Mouse (Mus musculus): ENCODE measurements around the gene Sbf1. TPM values are rescaled to one million over a fixed set of nuclear protein-coding genes. Genes with fewer than 3 reads are reported as not detected.
A peak's percentile ranks its signal among the peaks of the same experiment; 100 is the strongest.

The Sbf1 gene
- 42.6 and 51.4 TPM in 2 replicates for polyA plus RNA-seq (2015; fragmentation: Nextera tagmentation; extraction: Ambion mirVana)

- peak; percentile 100 for ATAC-seq (replicated peaks; ENCODE audit: low FRiP score)
- peak within 1 kb of the TSS; percentile 64 for H3K4me2 ChIP-seq
- no peaks in the 10 kb centered on the region for H3K9me3 ChIP-seq (replicated peaks)
- H3K4me1 ChIP-seq: peaks cover 31% of the 10 kb centered on the region
- H3K9ac ChIP-seq: peak within 1 kb of the TSS; percentile 86
- no peaks in the 10 kb centered on the region for H3K36me3 ChIP-seq
- H3K27ac ChIP-seq: peak within 1 kb of the TSS; percentile 74
- no peaks in the 10 kb centered on the region for H3K27me3 ChIP-seq
- WGBS: under 1% methylated on average over 37 of the region's 37 CpGs
- H3K4me3 ChIP-seq (replicated peaks): peak within 1 kb of the TSS; percentile 79
These were observed at the start of gene Sbf1 for GRCm38 (mm10) chr15:89315190-89315731. TSS of gene Sbf1 (minus strand) at chr15:89315311.

GRCm38 (mm10) chr15:89363051-89363450 lies 47.9 kb upstream of the Sbf1 start:
- H3K27me3 ChIP-seq: no peaks in the 10 kb centered on the region
- WGBS: 90% methylated on average over 7 of the region's 7 CpGs
- no peak for ATAC-seq (replicated peaks; ENCODE audit: low FRiP score)
- no peak overlapping the region for H3K9ac ChIP-seq
- no peak overlapping the region for H3K4me2 ChIP-seq
- H3K4me3 ChIP-seq (replicated peaks): no peak overlapping the region
- no peak overlapping the region for H3K27ac ChIP-seq
- peaks cover 3% of the 10 kb centered on the region; the same call in 1 of the 2 replicates for H3K4me1 ChIP-seq
- H3K36me3 ChIP-seq: peaks cover 91% of the 10 kb centered on the region
- H3K9me3 ChIP-seq (replicated peaks): no peaks in the 10 kb centered on the region

- H3K4me3 ChIP-seq (replicated peaks): no peak overlapping the region
These were observed 43.7 kb upstream of the Sbf1 start for GRCm38 (mm10) chr15:89358784-89359183.

GRCm38 (mm10) chr15:89356372-89356771 lies 41.3 kb upstream of the Sbf1 start:
- WGBS: under 1% methylated on average over 15 of the region's 15 CpGs
- H3K27me3 ChIP-seq: no peaks in the 10 kb centered on the region
- no peaks in the 10 kb centered on the region for H3K9me3 ChIP-seq (replicated peaks)
- peak overlapping the region; percentile 92 for H3K27ac ChIP-seq
- H3K9ac ChIP-seq: peak overlapping the region; percentile 78
- peak overlapping the region; percentile 86 for H3K4me3 ChIP-seq (replicated peaks)
- ATAC-seq (replicated peaks; ENCODE audit: low FRiP score): peak; percentile 83
- H3K4me2 ChIP-seq: peak overlapping the region; percentile 69
- peaks cover 30% of the 10 kb centered on the region for H3K4me1 ChIP-seq
- peaks cover 54% of the 10 kb centered on the region for H3K36me3 ChIP-seq

More at GRCm38 (mm10) chr15:89358784-89359183, 43.7 kb upstream of the Sbf1 start:
- 80% methylated on average over 3 of the region's 3 CpGs for WGBS
- Histone ChIP-seq H3K9ac (no peak overlapping the region), H3K4me1 (peaks cover 27% of the 10 kb centered on the region), H3K9me3 (replicated peaks) (no peaks in the 10 kb centered on the region), H3K36me3 (peaks cover 54% of the 10 kb centered on the region), H3K4me2 (no peak overlapping the region), H3K27me3 (no peaks in the 10 kb centered on the region), H3K27ac (no peak overlapping the region)
- no peak for ATAC-seq (replicated peaks; ENCODE audit: low FRiP score)

- H3K9ac ChIP-seq: peak within 1 kb of the TSS; percentile 78
- WGBS: under 1% methylated on average over 64 of the region's 64 CpGs
- H3K27ac ChIP-seq: peak within 1 kb of the TSS; percentile 92
- H3K4me1 ChIP-seq: peaks cover 30% of the 10 kb centered on the region
- peak within 1 kb of the TSS; percentile 86 for H3K4me3 ChIP-seq (replicated peaks)
- peaks cover 54% of the 10 kb centered on the region for H3K36me3 ChIP-seq
- H3K9me3 ChIP-seq (replicated peaks): no peaks in the 10 kb centered on the region
- no peaks in the 10 kb centered on the region for H3K27me3 ChIP-seq
- ATAC-seq (replicated peaks; ENCODE audit: low FRiP score): peak; percentile 89
- peak within 1 kb of the TSS; percentile 69 for H3K4me2 ChIP-seq
These were observed 40.4 kb upstream of the Sbf1 start, which contains the start of the genes Lmf2 and Ncaph2 for GRCm38 (mm10) chr15:89355241-89356187. TSS of gene Lmf2 (minus strand) at chr15:89355659. TSS of gene Ncaph2 (plus strand) at chr15:89355719.

- Histone ChIP-seq H3K36me3 (peaks cover 52% of the 10 kb centered on the region), H3K4me3 (replicated peaks) (peak overlapping the region; percentile 86), H3K4me1 (peaks cover 30% of the 10 kb centered on the region), H3K27ac (0 out of 2 replicates have a peak overlapping the region, but pooled peaks have one; percentile 92), H3K9ac (peak overlapping the region; percentile 78), H3K27me3 (no peaks in the 10 kb centered on the region), H3K4me2 (peak overlapping the region; percentile 69), H3K9me3 (replicated peaks) (no peaks in the 10 kb centered on the region)
- 66% methylated on average over 7 of the region's 7 CpGs for WGBS
- no peak for ATAC-seq (replicated peaks; ENCODE audit: low FRiP score)
These were observed 39.3 kb upstream of the Sbf1 start for GRCm38 (mm10) chr15:89354455-89354854.

GRCm38 (mm10) chr15:89353837-89354236 lies 38.7 kb upstream of the Sbf1 start:
- 96% methylated on average over 16 of the region's 16 CpGs for WGBS
- Histone ChIP-seq H3K4me2 (peak overlapping the region; percentile 69; the same call in 1 of the 2 replicates), H3K4me3 (replicated peaks) (peak overlapping the region; percentile 86; the same call in 1 of the 2 replicates), H3K27ac (no peak overlapping the region), H3K4me1 (peaks cover 30% of the 10 kb centered on the region), H3K36me3 (peaks cover 51% of the 10 kb centered on the region), H3K27me3 (no peaks in the 10 kb centered on the region), H3K9ac (no peak overlapping the region; the same call in 1 of the 2 replicates), H3K9me3 (replicated peaks) (no peaks in the 10 kb centered on the region)
- no peak for ATAC-seq (replicated peaks; ENCODE audit: low FRiP score)

GRCm38 (mm10) chr15:89352795-89353194 lies 37.7 kb upstream of the Sbf1 start:
- H3K4me3 ChIP-seq (replicated peaks): no peak overlapping the region
- no peaks in the 10 kb centered on the region for H3K27me3 ChIP-seq
- H3K9me3 ChIP-seq (replicated peaks): no peaks in the 10 kb centered on the region
- H3K4me2 ChIP-seq: no peak overlapping the region
- WGBS: 95% methylated on average over 12 of the region's 12 CpGs
- H3K27ac ChIP-seq: no peak overlapping the region
- ATAC-seq (replicated peaks; ENCODE audit: low FRiP score): no peak
- H3K36me3 ChIP-seq: peaks cover 44% of the 10 kb centered on the region
- H3K9ac ChIP-seq: no peak overlapping the region
- peaks cover 24% of the 10 kb centered on the region for H3K4me1 ChIP-seq

GRCm38 (mm10) chr15:89352054-89352453 lies 36.9 kb upstream of the Sbf1 start:
- Histone ChIP-seq H3K27ac (no peak overlapping the region), H3K9me3 (replicated peaks) (no peaks in the 10 kb centered on the region), H3K27me3 (no peaks in the 10 kb centered on the region), H3K4me1 (peaks cover 17% of the 10 kb centered on the region), H3K9ac (no peak overlapping the region), H3K4me2 (no peak overlapping the region), H3K4me3 (replicated peaks) (no peak overlapping the region), H3K36me3 (peaks cover 44% of the 10 kb centered on the region)
- no peak for ATAC-seq (replicated peaks; ENCODE audit: low FRiP score)
- WGBS: 95% methylated on average over 14 of the region's 14 CpGs

- Histone ChIP-seq H3K4me1 (peaks cover 14% of the 10 kb centered on the region), H3K4me2 (no peak overlapping the region), H3K27ac (no peak overlapping the region), H3K36me3 (peaks cover 44% of the 10 kb centered on the region), H3K9me3 (replicated peaks) (no peaks in the 10 kb centered on the region), H3K4me3 (replicated peaks) (no peak overlapping the region), H3K9ac (no peak overlapping the region), H3K27me3 (no peaks in the 10 kb centered on the region)
- ATAC-seq (replicated peaks; ENCODE audit: low FRiP score): no peak
- WGBS: 93% methylated on average over 15 of the region's 15 CpGs
These were observed 36.2 kb upstream of the Sbf1 start for GRCm38 (mm10) chr15:89351302-89351701.

- Histone ChIP-seq H3K36me3 (peaks cover 44% of the 10 kb centered on the region), H3K9me3 (replicated peaks) (no peaks in the 10 kb centered on the region), H3K9ac (no peak overlapping the region), H3K27me3 (no peaks in the 10 kb centered on the region), H3K27ac (no peak overlapping the region), H3K4me2 (no peak overlapping the region), H3K4me3 (replicated peaks) (no peak overlapping the region), H3K4me1 (peaks cover 14% of the 10 kb centered on the region)
- WGBS: 76% methylated on average over 5 of the region's 5 CpGs
- no peak for ATAC-seq (replicated peaks; ENCODE audit: low FRiP score)
These were observed 35.3 kb upstream of the Sbf1 start for GRCm38 (mm10) chr15:89350447-89350846.

GRCm38 (mm10) chr15:89343325-89343724 lies 28.2 kb upstream of the Sbf1 start:
- Histone ChIP-seq H3K36me3 (no peaks in the 10 kb centered on the region), H3K9ac (no peak overlapping the region), H3K27ac (no peak overlapping the region), H3K9me3 (replicated peaks) (no peaks in the 10 kb centered on the region), H3K4me3 (replicated peaks) (no peak overlapping the region), H3K4me1 (no peaks in the 10 kb centered on the region), H3K27me3 (no peaks in the 10 kb centered on the region), H3K4me2 (no peak overlapping the region)
- WGBS: 83% methylated on average over 3 of the region's 3 CpGs
- ATAC-seq (replicated peaks; ENCODE audit: low FRiP score): no peak
